Mouse (Mus musculus) C2C12 (cell line): ENCODE measurements at regions not wholly inside any gene's neighbourhood (a gene's known extent, or its start where the extent isn't known, plus 50 kb on each side); places are given as distances from the start of the nearest gene placed in this dataset.

Experiments
- CEBPB ChIP-seq: IDR thresholded peaks from one replicate; pipeline ENCODE4 v1.6.1; 2011; ENCODE audit warnings: low read depth, mild to moderate bottlenecking, control low read depth, moderate library complexity
- CTCF ChIP-seq: IDR thresholded peaks from one replicate; pipeline ENCODE4 v1.5.1; 2011; ENCODE audit not compliant: control insufficient read depth, insufficient read depth, insufficient read length
- FOSL1 ChIP-seq: IDR thresholded peaks from one replicate; pipeline ENCODE4 v1.8.0; 2011; ENCODE audit warnings: mild to moderate bottlenecking, low read length; ENCODE audit not compliant: poor library complexity, insufficient read depth, severe bottlenecking
- MAX ChIP-seq: IDR thresholded peaks from one replicate; pipeline ENCODE4 v1.6.1; 2011; ENCODE audit warnings: mild to moderate bottlenecking, control low read depth
- MYOD1 ChIP-seq: IDR thresholded peaks from one replicate; pipeline ENCODE4 v1.6.1; 2011; ENCODE audit warnings: low read depth; ENCODE audit not compliant: control insufficient read depth, insufficient read length
- MYOG ChIP-seq: IDR thresholded peaks from one replicate; pipeline ENCODE4 v1.6.1; 2011; ENCODE audit not compliant: control insufficient read depth, insufficient read length; ENCODE audit errors: extremely low read depth
- USF1 ChIP-seq: IDR thresholded peaks from one replicate; pipeline ENCODE4 v1.6.1; 2011; ENCODE audit warnings: low read depth, mild to moderate bottlenecking, control low read depth, moderate library complexity

GRCm38 (mm10) chr13:119363379-119363778 lies 65.0 kb upstream of the Paip1 start:
- no peak for TF ChIP-seq CTCF
- no peak for TF ChIP-seq USF1
- no peak for TF ChIP-seq MYOD1
- TF ChIP-seq MYOG, result no peak
- no peak for TF ChIP-seq MAX
- TF ChIP-seq CEBPB, result no peak
- no peak for TF ChIP-seq FOSL1
